Mouse (Mus musculus) adrenal gland, adult 2 months (tissue): Measurements from ENCODE around the gene Bahcc1. TPM values are rescaled to one million over a fixed set of nuclear protein-coding genes. Genes with fewer than 3 reads are reported as not detected.

Experiments
- DNase-seq: peaks from one replicate; pipeline ENCODE4 v3.0.0; 2021
- polyA plus RNA-seq: library from polyadenylated mRNA; depleted of rRNA; stranded (reverse); fragments of >200 nt; gene quantifications from 2 replicates; pipeline ENCODE4 v1.2.3, GENCODE M21; 2012
- total RNA-seq, 2 experiments: library from RNA; stranded (reverse); gene quantifications; 2 replicates each; pipeline ENCODE4 v1.2.3; 2021

Bahcc1 gene
- total and polyA plus RNA-seq, 3 experiments: 9.2 to 21.9 (median 19.5) TPM

- DNase-seq: no peak
Observed at GRCm38 (mm10) chr11:120206669-120207090, 26.1 kb upstream of the Bahcc1 start.

GRCm38 (mm10) chr11:120208848-120209247 is 23.9 kb upstream of the Bahcc1 start:
- no peak for DNase-seq

- DNase-seq: no peak
Observed at GRCm38 (mm10) chr11:120209462-120209861, 23.3 kb upstream of the Bahcc1 start.

GRCm38 (mm10) chr11:120215726-120216241 is 17.0 kb upstream of the Bahcc1 start:
- DNase-seq: no peak

- no peak for DNase-seq
Observed at GRCm38 (mm10) chr11:120216540-120217324, 16.0 kb upstream of the Bahcc1 start.

GRCm38 (mm10) chr11:120218176-120218856 is 14.4 kb upstream of the Bahcc1 start:
- no peak for DNase-seq

GRCm38 (mm10) chr11:120218946-120219345 is 13.8 kb upstream of the Bahcc1 start:
- no peak for DNase-seq

- DNase-seq: peak; percentile 91
Observed at GRCm38 (mm10) chr11:120219916-120220522, 12.7 kb upstream of the Bahcc1 start.

- DNase-seq: peak; percentile 1
Observed at GRCm38 (mm10) chr11:120220963-120221827, 11.6 kb upstream of the Bahcc1 start.

- DNase-seq: peak; percentile 1
Observed at GRCm38 (mm10) chr11:120222425-120223104, 10.2 kb upstream of the Bahcc1 start.

- no peak for DNase-seq
Observed at GRCm38 (mm10) chr11:120223586-120224487, 8.9 kb upstream of the Bahcc1 start.

GRCm38 (mm10) chr11:120224488-120225255 is 8.1 kb upstream of the Bahcc1 start:
- peak; percentile 54 for DNase-seq

GRCm38 (mm10) chr11:120225256-120226195 is 7.2 kb upstream of the Bahcc1 start:
- DNase-seq: peak; percentile 67

GRCm38 (mm10) chr11:120226421-120227280 is 6.1 kb upstream of the Bahcc1 start:
- DNase-seq: no peak

- no peak for DNase-seq
Observed at GRCm38 (mm10) chr11:120227571-120228051, 5.1 kb upstream of the Bahcc1 start.

GRCm38 (mm10) chr11:120228116-120228890 is 4.4 kb upstream of the Bahcc1 start:
- DNase-seq: no peak
